Mouse (Mus musculus) stomach, embryonic 16.5 days (tissue): ENCODE results near the gene Hhat. TPM values are rescaled to one million over a fixed set of nuclear protein-coding genes. Genes with fewer than 3 reads are reported as not detected.

ENCODE experiments used
- ATAC-seq: fragments of 200-750 bp; cut with Nextera tagmentation; 2 replicates; pipeline ENCODE4 v1.8.0; 2017; ENCODE audit warnings: moderate number of reproducible peaks, moderate TSS enrichment; ENCODE audit not compliant: insufficient read depth, low FRiP score
- H3K27ac ChIP-seq: fragments of 300-500 bp; sonication (generic); 2 replicates; pipeline ENCODE4 v1.5.1; 2014; ENCODE audit warnings: low read length
- H3K27me3 ChIP-seq: fragments of 300-500 bp; sonication (generic); 2 replicates; pipeline ENCODE4 v1.6.1; 2014; ENCODE audit warnings: low read length, control low read depth, mixed read lengths; ENCODE audit not compliant: control insufficient read depth, insufficient read depth
- H3K36me3 ChIP-seq: fragments of 300-500 bp; sonication (generic); 2 replicates; pipeline ENCODE4 v1.6.1; 2014; ENCODE audit warnings: low read length; ENCODE audit not compliant: control insufficient read depth, insufficient read depth
- H3K4me1 ChIP-seq: fragments of 300-500 bp; sonication (generic); 2 replicates; pipeline ENCODE4 v1.6.1; 2014; ENCODE audit warnings: low read length, control low read depth, mixed read lengths; ENCODE audit not compliant: control insufficient read depth, insufficient read depth
- H3K4me2 ChIP-seq: fragments of 300-500 bp; sonication (generic); 2 replicates; pipeline ENCODE4 v1.6.1; 2014; ENCODE audit warnings: low read depth, low read length, mixed read lengths
- H3K4me3 ChIP-seq: fragments of 300-500 bp; sonication (generic); replicated peaks from 2 replicates; pipeline ENCODE4 v1.5.1; 2014; ENCODE audit warnings: mild to moderate bottlenecking, low read length
- H3K9ac ChIP-seq: fragments of 300-500 bp; sonication (generic); 2 replicates; pipeline ENCODE4 v1.6.1; 2014; ENCODE audit warnings: low read length
- H3K9me3 ChIP-seq: fragments of 300-500 bp; sonication (generic); replicated peaks from 2 replicates; pipeline ENCODE4 v1.6.1; 2016; ENCODE audit warnings: low read length, control low read depth; ENCODE audit not compliant: control insufficient read depth
- WGBS: fragments of 180-500 bp; shearing (Covaris S2); extraction: QIAGEN DNeasy Blood & Tissue Kit; methylation state at CpG from one replicate; pipeline ENCODE4 v1.1.7; 2014; 5-methylcytosine and 5-hydroxymethylcytosine counted together
- polyA plus RNA-seq: library from polyadenylated mRNA; unstranded; fragments of >200 nt; fragmentation: Nextera tagmentation; extraction: Ambion mirVana; gene quantifications from 2 replicates; pipeline ENCODE4 v1.2.1, GENCODE M21; 2015

Gene Hhat
- polyA plus RNA-seq, 1 experiment from 2014 or later: 8.9 TPM

DNA sequence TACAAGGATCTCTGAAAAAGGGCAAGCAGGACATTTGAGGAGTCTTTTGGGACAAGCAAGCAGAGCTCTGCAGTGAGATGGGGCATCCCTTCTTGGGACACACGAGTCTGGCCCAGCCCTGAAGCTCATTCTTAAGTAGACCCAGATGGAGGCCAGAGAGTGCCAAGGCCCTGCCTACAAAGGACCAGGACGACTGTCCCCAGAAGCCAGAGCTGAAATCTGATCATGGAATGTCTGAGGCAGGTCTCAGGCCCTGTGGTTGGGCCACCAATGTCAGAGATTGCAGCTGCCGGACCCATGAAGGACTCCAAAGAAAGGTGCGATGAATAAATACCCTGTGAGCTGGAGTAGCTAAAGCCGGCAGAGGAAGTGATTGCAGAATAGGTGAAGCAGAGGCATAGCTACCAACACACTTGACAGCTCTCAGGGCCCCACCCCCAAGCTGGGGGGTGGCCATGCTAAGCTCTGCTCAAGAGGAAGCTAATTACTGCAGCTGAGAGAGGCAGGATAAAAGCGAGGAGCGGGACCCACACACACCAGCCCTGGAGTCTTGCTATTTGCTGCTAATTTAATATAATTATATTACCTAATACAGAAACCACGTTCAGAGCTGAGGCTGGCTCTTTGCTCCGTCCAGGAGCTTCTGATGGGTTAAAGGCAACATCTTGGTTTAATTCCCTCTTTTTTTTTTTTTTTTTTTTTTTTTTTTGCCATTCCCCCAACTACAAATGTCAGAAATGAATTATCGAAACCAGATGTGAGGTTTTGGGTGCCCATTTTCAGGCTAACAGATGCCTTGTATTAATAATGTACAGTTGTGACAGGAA lies 28.4 kb upstream of the Hhat start:
- Histone ChIP-seq H3K4me3 (no peak overlapping the region), H3K4me2 (no peak overlapping the region), H3K9ac (no peak overlapping the region), H3K27me3 (no peaks in the 10 kb centered on the region), H3K27ac (peak overlapping the region; percentile 68), H3K4me1 (peaks cover 15% of the 10 kb centered on the region), H3K9me3 (no peaks in the 10 kb centered on the region), H3K36me3 (no peaks in the 10 kb centered on the region)
- 43% methylated on average over 10 of the region's 10 CpGs for WGBS
- no peak for ATAC-seq

DNA sequence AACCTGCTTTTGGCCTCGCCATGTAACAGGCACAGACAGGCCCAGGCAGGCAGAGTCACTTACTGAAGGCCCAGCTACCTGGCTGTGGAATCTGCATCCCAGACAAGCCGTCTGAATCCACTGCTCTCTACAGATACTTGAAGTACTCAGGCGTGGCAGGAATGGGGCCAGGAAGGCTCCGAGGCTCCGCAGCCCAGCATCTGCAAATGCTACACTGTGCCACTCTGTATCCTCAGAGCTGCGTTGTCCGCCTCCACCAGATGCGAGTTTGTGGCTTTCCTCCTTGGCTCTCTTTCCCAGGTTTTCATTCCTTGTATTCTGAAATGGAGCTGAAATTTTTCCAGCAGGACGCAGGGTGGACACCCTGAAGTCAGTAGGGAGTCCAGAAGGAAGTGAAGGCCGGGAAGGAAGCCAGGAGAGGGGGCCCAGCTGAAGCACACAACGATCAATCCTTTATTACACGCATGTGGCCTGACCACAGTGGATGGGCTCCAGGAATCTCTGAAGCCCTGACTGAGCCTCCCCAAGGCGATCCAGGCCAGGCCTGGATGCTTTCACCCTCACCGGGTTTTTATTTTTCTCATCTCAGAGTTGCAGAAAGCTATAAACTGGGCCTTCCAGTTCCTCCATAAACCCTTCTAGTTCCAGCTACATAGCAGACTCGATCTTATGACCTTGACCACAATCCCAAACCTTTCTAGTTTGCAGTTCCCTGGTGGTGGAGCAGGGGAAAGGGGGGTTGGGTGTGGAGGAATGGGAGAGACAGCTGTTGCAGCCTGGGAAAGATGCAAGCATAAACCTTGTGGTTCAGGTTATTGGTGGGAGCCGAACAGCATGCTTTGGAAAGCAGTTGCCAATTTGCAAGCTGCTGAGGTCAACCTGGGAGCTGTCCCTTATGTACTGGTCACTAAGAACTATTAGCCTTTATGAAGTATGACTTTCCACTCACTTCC lies 27.5 kb upstream of the Hhat start:
- peak; percentile 84 for ATAC-seq
- Histone ChIP-seq H3K9me3 (no peaks in the 10 kb centered on the region), H3K4me2 (no peak overlapping the region), H3K27ac (peak overlapping the region; percentile 68), H3K27me3 (no peaks in the 10 kb centered on the region), H3K4me1 (peaks cover 15% of the 10 kb centered on the region), H3K36me3 (no peaks in the 10 kb centered on the region), H3K4me3 (no peak overlapping the region), H3K9ac (no peak overlapping the region)
- WGBS: 51% methylated on average over 16 of the region's 16 CpGs

DNA sequence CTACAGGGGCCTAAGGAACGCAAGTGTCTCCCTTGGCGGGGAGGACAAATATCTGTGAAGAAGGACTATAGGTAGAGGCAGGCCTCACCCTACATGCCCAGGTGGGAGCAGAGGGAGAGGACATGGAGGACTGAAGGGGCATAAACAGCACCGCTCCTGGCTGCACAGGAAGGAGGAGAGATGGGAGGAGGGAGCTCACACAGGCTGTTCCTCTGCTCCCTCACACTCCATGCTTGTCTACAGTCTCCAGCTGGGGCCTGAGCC lies 25.9 kb upstream of the Hhat start:
- 53% methylated on average over 3 of the region's 3 CpGs for WGBS
- no peak for ATAC-seq
- H3K4me2 ChIP-seq: no peak overlapping the region
- H3K9me3 ChIP-seq: no peaks in the 10 kb centered on the region
- H3K27me3 ChIP-seq: no peaks in the 10 kb centered on the region
- H3K36me3 ChIP-seq: no peaks in the 10 kb centered on the region
- peaks cover 23% of the 10 kb centered on the region for H3K4me1 ChIP-seq
- no peak overlapping the region for H3K27ac ChIP-seq
- H3K9ac ChIP-seq: no peak overlapping the region
- no peak overlapping the region for H3K4me3 ChIP-seq

DNA sequence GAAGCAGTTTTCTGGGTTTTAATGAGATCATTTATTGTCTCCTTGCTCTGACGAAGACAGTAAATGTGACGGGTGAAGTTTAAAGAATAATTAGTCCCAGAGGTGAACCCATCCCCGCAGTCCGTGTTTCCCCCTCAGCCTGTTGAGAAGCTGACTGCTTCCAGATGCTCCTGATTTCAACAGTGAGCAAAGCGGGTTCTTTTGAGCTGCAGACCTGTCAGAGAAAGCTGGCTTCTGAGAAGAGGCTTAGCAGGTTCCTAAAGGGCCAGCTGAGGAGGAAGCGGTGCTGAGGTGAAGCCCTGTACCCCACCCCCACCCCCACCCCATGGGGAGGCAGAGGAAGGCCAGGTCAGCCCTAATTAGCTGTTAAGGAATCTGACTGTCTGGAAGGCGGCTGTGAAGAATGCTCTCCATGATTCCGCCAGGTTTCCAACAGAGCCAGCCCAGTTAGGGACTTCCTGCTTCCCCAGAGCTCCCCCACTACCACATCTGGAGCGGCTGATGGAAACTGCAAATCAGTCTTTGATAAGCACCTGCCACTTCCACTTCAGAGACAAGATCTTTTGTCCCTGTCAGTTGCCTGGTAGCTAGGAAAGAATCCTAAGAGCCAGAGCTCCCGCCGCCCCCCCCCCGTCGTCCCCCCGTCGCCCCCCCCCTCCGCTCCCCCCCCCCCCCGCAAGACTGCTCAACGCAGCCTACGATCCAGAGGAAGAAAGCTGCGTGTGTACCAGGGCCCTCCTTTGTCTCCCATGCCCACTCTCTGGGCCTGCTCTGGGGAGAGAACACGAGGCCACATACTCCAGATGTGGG lies 25.4 kb upstream of the Hhat start:
- H3K27ac ChIP-seq: peak overlapping the region; percentile 74
- no peaks in the 10 kb centered on the region for H3K36me3 ChIP-seq
- peaks cover 29% of the 10 kb centered on the region for H3K4me1 ChIP-seq
- H3K9ac ChIP-seq: peak overlapping the region; percentile 31; the same call in 1 of the 2 replicates
- ATAC-seq: no peak
- no peaks in the 10 kb centered on the region for H3K27me3 ChIP-seq
- WGBS: 20% methylated on average over 13 of the region's 21 CpGs
- H3K4me2 ChIP-seq: peak overlapping the region; percentile 17; the same call in 1 of the 2 replicates
- no peaks in the 10 kb centered on the region for H3K9me3 ChIP-seq
- H3K4me3 ChIP-seq: no peak overlapping the region

DNA sequence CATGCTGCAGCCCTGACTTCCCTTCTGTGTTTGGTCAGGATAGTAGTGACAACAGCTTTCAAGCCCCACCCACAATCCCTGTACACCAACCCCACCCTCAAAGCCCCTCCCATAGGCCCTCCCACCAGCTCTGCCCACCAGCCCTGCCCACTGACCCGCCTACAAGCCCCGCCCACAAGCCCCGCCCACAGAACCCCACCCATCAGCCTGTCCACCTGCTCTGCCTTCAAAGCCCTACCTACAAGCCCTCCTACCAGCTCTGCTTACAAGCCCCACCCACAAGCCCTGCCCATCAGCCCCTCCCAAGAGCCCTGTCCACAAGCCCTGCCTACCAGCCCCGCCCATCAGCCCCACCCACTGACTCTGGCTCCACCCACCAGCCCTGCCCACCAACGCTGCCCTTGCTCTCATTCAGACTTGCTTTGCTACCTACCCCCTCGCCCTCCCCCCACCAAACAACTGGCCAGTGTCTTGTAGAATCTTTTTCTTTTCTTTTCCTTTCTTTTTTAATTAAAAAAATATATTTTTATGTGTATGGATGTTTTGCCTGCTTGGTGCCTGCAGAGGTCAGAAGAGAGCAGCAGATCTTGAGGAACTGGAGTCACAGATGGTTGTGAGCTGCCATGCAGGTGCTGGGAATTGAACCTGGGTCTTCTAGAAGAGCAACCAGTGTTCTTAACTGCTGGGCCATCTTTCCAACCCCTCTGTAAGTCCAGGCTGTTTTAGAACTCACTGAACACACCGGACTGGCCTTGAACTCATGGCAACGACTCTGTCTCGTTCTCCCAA lies 24.1 kb upstream of the Hhat start:
- Histone ChIP-seq H3K9ac (no peak overlapping the region), H3K4me1 (peaks cover 31% of the 10 kb centered on the region), H3K36me3 (no peaks in the 10 kb centered on the region), H3K9me3 (no peaks in the 10 kb centered on the region), H3K27me3 (no peaks in the 10 kb centered on the region), H3K4me2 (no peak overlapping the region), H3K27ac (no peak overlapping the region), H3K4me3 (no peak overlapping the region)
- no peak for ATAC-seq
- WGBS: 57% methylated on average over 9 of the region's 9 CpGs

DNA sequence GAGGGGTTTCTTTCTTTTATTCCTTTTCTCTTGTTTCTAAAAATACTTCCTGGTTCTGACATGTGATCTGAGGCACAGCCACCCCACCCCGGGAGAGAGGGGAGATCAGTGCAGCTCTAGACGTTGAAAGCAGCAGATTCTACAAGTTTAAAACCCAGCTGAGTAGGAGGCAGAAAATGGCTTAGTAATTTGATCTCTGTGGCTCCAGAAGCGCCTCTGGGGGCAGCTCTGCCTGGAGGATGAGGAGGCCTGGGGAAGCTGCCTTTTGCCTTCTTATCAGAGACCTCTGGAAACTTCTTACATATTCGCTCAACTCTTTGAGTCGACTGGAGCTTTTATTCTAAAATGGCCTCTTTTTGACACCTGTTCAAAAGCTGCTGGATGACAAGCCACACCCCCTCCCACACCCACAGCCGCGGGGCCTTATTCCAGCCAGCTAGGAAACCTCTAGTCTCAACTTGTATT lies 20.9 kb upstream of the Hhat start:
- H3K9me3 ChIP-seq: no peaks in the 10 kb centered on the region
- 8% methylated on average over 7 of the region's 7 CpGs for WGBS
- H3K4me3 ChIP-seq: no peak overlapping the region
- H3K4me2 ChIP-seq: 0 out of 2 replicates have a peak overlapping the region, but pooled peaks have one; percentile 6
- H3K4me1 ChIP-seq: peaks cover 24% of the 10 kb centered on the region
- no peak for ATAC-seq
- peak overlapping the region; percentile 40 for H3K9ac ChIP-seq
- H3K27ac ChIP-seq: peak overlapping the region; percentile 87
- H3K36me3 ChIP-seq: no peaks in the 10 kb centered on the region
- no peaks in the 10 kb centered on the region for H3K27me3 ChIP-seq

DNA sequence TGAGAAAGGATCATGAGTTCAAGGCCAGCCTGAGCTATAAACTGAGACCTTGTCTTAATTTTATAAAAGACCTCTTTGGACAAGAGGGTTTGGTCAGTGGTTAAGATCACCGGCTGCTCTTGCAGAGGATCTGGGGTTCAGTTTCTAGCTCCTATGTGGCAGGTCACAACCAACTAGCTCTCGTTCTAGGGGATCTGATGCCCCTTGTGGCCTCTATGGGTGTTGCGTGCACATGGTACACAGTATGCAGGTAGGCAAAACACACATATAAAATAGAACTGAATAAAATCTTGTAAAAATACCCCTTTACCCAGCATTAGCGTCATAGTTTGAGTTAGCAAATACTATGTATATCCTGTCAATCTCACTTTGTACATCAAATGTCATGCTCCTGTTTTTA lies 19.4 kb upstream of the Hhat start:
- Histone ChIP-seq H3K4me3 (no peak overlapping the region), H3K27ac (peak overlapping the region; percentile 89), H3K9me3 (no peaks in the 10 kb centered on the region), H3K4me2 (no peak overlapping the region), H3K27me3 (no peaks in the 10 kb centered on the region), H3K4me1 (peaks cover 34% of the 10 kb centered on the region), H3K36me3 (no peaks in the 10 kb centered on the region), H3K9ac (no peak overlapping the region)
- no peak for ATAC-seq
- 84% methylated on average over 4 of the region's 4 CpGs for WGBS

DNA sequence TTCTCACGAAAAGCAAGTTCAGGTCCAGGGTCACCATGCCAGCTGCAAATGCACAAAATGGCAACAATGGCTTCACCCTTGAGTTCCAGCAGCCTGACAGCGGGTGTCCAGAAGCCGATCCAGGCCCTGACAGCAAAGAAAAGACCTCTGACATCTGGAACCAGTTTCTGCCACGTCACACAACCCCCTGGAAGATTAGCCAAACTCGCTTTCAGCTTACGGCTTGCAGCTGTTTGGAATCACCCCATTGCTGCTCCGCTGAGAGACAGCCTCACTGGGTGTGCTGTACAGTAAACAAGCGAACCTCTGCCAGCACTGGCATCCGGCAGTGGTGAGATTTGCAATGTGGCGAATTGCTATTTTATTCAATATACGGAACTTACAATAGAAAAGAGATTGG lies 18.8 kb upstream of the Hhat start:
- no peak overlapping the region for H3K9ac ChIP-seq
- no peaks in the 10 kb centered on the region for H3K36me3 ChIP-seq
- no peaks in the 10 kb centered on the region for H3K27me3 ChIP-seq
- ATAC-seq: no peak
- no peaks in the 10 kb centered on the region for H3K9me3 ChIP-seq
- no peak overlapping the region for H3K4me2 ChIP-seq
- H3K4me3 ChIP-seq: no peak overlapping the region
- H3K4me1 ChIP-seq: peaks cover 40% of the 10 kb centered on the region
- H3K27ac ChIP-seq: peak overlapping the region; percentile 89
- WGBS: 57% methylated on average over 11 of the region's 11 CpGs
